In genomic region chr2:156980059-156980458, GRCm38 (mm10) we compare ENCODE assay signal across 27 mouse cellular contexts. TPM values are rescaled to one million over a fixed set of nuclear protein-coding genes. Genes with fewer than 3 reads are reported as not detected.
DNase-seq lines count a peak whose midpoint lies in the region; ATAC-seq and TF ChIP-seq lines count a peak whose summit lies in the region.
"Had no signal": no experiment of that assay in that cellular context is flagged by ENCODE, and none has a peak within 500 bp of the region (broad histone marks: within the 10 kb centered on the region; RNA-seq: fewer than 3 reads in every experiment).

No protein-coding gene starts in this region.

- peak; percentile 4 for DNase-seq in heart, postnatal 0 days (ENCODE audit: low spot score)
- peak; percentile 20 for DNase-seq in CD4-positive, CD25-positive, alpha-beta regulatory T cell, adult 2 months (ENCODE audit: low read depth, low spot score)
- DNase-seq in NIH3T3 (ENCODE audit: low read depth), result peak; percentile 71
- peak; percentile 48 for DNase-seq in limb, embryonic 14.5 days (ENCODE audit: low spot score)
- no peak for DNase-seq in thymus, adult 2 months
- DNase-seq in kidney, postnatal 14 days, result no peak
- DNase-seq: adrenal gland, postnatal 10 days; cerebellum, adult 8-10 months; cerebellum, postnatal 36 days; gastrocnemius, postnatal 36 days; heart, adult 2 months; heart, postnatal 36 days; kidney, adult 11 months; kidney, postnatal 4 days; liver, embryonic 13.5 days; lung, adult 18-20 months; lung, postnatal 10 days; thymus, postnatal 4 days had no signal

- no peak overlapping the region for H3K27ac ChIP-seq in heart, postnatal 0 days (ENCODE audit: low read depth)
- H3K27ac ChIP-seq in heart, embryonic 12.5 days (ENCODE audit: poor library complexity, severe bottlenecking), result no peak overlapping the region
- H3K27ac ChIP-seq in limb, embryonic 14.5 days (replicated peaks; ENCODE audit: low read depth, low read length), result no peak overlapping the region
- H3K27ac ChIP-seq in thymus, adult 2 months (ENCODE audit: control insufficient read depth, insufficient read depth, low read length), result no peak overlapping the region
- H3K27ac ChIP-seq: embryonic facial prominence, embryonic 12.5 days; forebrain, embryonic 13.5 days; heart, adult 2 months; hindbrain, embryonic 13.5 days; kidney, embryonic 15.5 days; limb, embryonic 12.5 days; liver, embryonic 13.5 days; macrophage; midbrain, embryonic 13.5 days had no signal

- 58% methylated on average over 2 of the region's 2 CpGs for WGBS in heart, postnatal 0 days
- WGBS in heart, embryonic 12.5 days, result 59% methylated on average over 2 of the region's 2 CpGs
- 65% methylated on average over 2 of the region's 2 CpGs for WGBS in limb, embryonic 14.5 days
- 69% methylated on average over 2 of the region's 2 CpGs for WGBS in thymus, adult 2 months

- TF ChIP-seq CTCF in heart, postnatal 0 days (IDR thresholded peaks at IDR 0.05; ENCODE audit: low read depth), result no peak
- TF ChIP-seq CTCF in thymus, adult 2 months (IDR thresholded peaks at IDR 0.05; ENCODE audit: borderline replicate concordance, control insufficient read depth, extremely low read depth, insufficient read depth, low read length, poor library complexity), result no peak

- no peaks in the 10 kb centered on the region for H3K27me3 ChIP-seq in heart, postnatal 0 days (ENCODE audit: control insufficient read depth, insufficient read depth, low read length)
- H3K27me3 ChIP-seq in heart, embryonic 12.5 days (replicated peaks), result no peaks in the 10 kb centered on the region
- H3K27me3 ChIP-seq in limb, embryonic 14.5 days (ENCODE audit: control insufficient read depth, insufficient read depth, low read length), result no peaks in the 10 kb centered on the region
- H3K27me3 ChIP-seq in thymus, adult 2 months (ENCODE audit: control insufficient read depth, insufficient read depth, low read length), result no peaks in the 10 kb centered on the region
- H3K27me3 ChIP-seq: embryonic facial prominence, embryonic 12.5 days; forebrain, embryonic 13.5 days; hindbrain, embryonic 13.5 days; kidney, embryonic 15.5 days; limb, embryonic 12.5 days; liver, embryonic 13.5 days; midbrain, embryonic 13.5 days had no signal

- H3K4me1 ChIP-seq in heart, postnatal 0 days (ENCODE audit: control insufficient read depth, insufficient read depth), result peaks cover 19% of the 10 kb centered on the region
- peaks cover 25% of the 10 kb centered on the region for H3K4me1 ChIP-seq in heart, embryonic 12.5 days (replicated peaks)
- H3K4me1 ChIP-seq in limb, embryonic 14.5 days (ENCODE audit: control insufficient read depth, insufficient read depth, low read length), result no peaks in the 10 kb centered on the region
- H3K4me1 ChIP-seq in thymus, adult 2 months (replicated peaks; ENCODE audit: control insufficient read depth, insufficient read depth, low read length), result peaks cover 6% of the 10 kb centered on the region; the same call in 1 of the 2 replicates
- H3K4me1 ChIP-seq: embryonic facial prominence, embryonic 12.5 days; limb, embryonic 12.5 days had no signal

- H3K9ac ChIP-seq in heart, postnatal 0 days (replicated peaks; ENCODE audit: low read depth, low read length), result no peak overlapping the region
- no peak overlapping the region for H3K9ac ChIP-seq in heart, embryonic 12.5 days
- no peak overlapping the region for H3K9ac ChIP-seq in limb, embryonic 14.5 days (ENCODE audit: low read depth, low read length, severe bottlenecking)
- H3K9ac ChIP-seq: embryonic facial prominence, embryonic 12.5 days; forebrain, embryonic 13.5 days; hindbrain, embryonic 13.5 days; kidney, embryonic 15.5 days; limb, embryonic 12.5 days; liver, embryonic 13.5 days; midbrain, embryonic 13.5 days had no signal

- no peak overlapping the region for H3K4me2 ChIP-seq in heart, postnatal 0 days (ENCODE audit: low read depth, low read length)
- no peak overlapping the region for H3K4me2 ChIP-seq in heart, embryonic 12.5 days
- H3K4me2 ChIP-seq in limb, embryonic 14.5 days (replicated peaks; ENCODE audit: low read depth, low read length, severe bottlenecking), result no peak overlapping the region
- H3K4me2 ChIP-seq: embryonic facial prominence, embryonic 12.5 days; forebrain, embryonic 13.5 days; hindbrain, embryonic 13.5 days; kidney, embryonic 15.5 days; limb, embryonic 12.5 days; liver, embryonic 13.5 days; midbrain, embryonic 13.5 days had no signal

- TF ChIP-seq EP300 in heart, postnatal 0 days (IDR thresholded peaks at IDR 0.05; ENCODE audit: low read depth), result no peak

- H3K9me3 ChIP-seq in heart, postnatal 0 days (replicated peaks; ENCODE audit: control insufficient read depth, low read length), result no peaks in the 10 kb centered on the region
- H3K9me3 ChIP-seq in heart, embryonic 12.5 days (replicated peaks), result no peaks in the 10 kb centered on the region
- no peaks in the 10 kb centered on the region for H3K9me3 ChIP-seq in limb, embryonic 14.5 days (ENCODE audit: control insufficient read depth, low read length)
- H3K9me3 ChIP-seq: embryonic facial prominence, embryonic 12.5 days; forebrain, embryonic 13.5 days; hindbrain, embryonic 13.5 days; kidney, embryonic 15.5 days; limb, embryonic 12.5 days; liver, embryonic 13.5 days; midbrain, embryonic 13.5 days had no signal

- no peak for ATAC-seq in heart, postnatal 0 days (ENCODE audit: insufficient read depth, low read depth)
- no peak for ATAC-seq in heart, embryonic 12.5 days (ENCODE audit: insufficient number of reproducible peaks, low FRiP score)
- ATAC-seq in limb, embryonic 14.5 days (ENCODE audit: low FRiP score, low read depth), result no peak
- ATAC-seq: forebrain, embryonic 13.5 days; inflammation-experienced regulatory T-cells, adult 6 months; midbrain, embryonic 13.5 days had no signal

- no peak overlapping the region for H3K4me3 ChIP-seq in heart, postnatal 0 days (ENCODE audit: low read depth, low read length)
- no peak overlapping the region for H3K4me3 ChIP-seq in heart, embryonic 12.5 days
- H3K4me3 ChIP-seq in limb, embryonic 14.5 days (replicated peaks; ENCODE audit: low read length), result no peak overlapping the region
- H3K4me3 ChIP-seq in thymus, adult 2 months (ENCODE audit: control insufficient read depth, insufficient read depth, low read length), result no peak overlapping the region
- H3K4me3 ChIP-seq: embryonic facial prominence, embryonic 12.5 days; forebrain, embryonic 13.5 days; heart, adult 2 months; hindbrain, embryonic 13.5 days; kidney, embryonic 15.5 days; limb, embryonic 12.5 days; liver, embryonic 13.5 days; midbrain, embryonic 13.5 days had no signal

- TF ChIP-seq POLR2A in limb, embryonic 14.5 days (IDR thresholded peaks at IDR 0.05; ENCODE audit: borderline replicate concordance, extremely low read depth, insufficient read depth, insufficient read length), result no peak
- TF ChIP-seq POLR2A in thymus, adult 2 months (IDR thresholded peaks at IDR 0.05; ENCODE audit: control insufficient read depth, extremely low read depth, insufficient read depth, low read length, poor library complexity), result no peak

- H3K36me3 ChIP-seq in heart, postnatal 0 days (replicated peaks; ENCODE audit: control insufficient read depth, insufficient read depth, low read length), result no peaks in the 10 kb centered on the region
- no peaks in the 10 kb centered on the region for H3K36me3 ChIP-seq in heart, embryonic 12.5 days
- H3K36me3 ChIP-seq in limb, embryonic 14.5 days (ENCODE audit: control insufficient read depth, insufficient read depth, low read length), result no peaks in the 10 kb centered on the region
- no peaks in the 10 kb centered on the region for H3K36me3 ChIP-seq in thymus, adult 2 months (ENCODE audit: control insufficient read depth, insufficient read depth, low read length)
- H3K36me3 ChIP-seq: embryonic facial prominence, embryonic 12.5 days; hindbrain, embryonic 13.5 days; kidney, embryonic 15.5 days; limb, embryonic 12.5 days; midbrain, embryonic 13.5 days had no signal

RNA-seq across cellular contexts. Expression of gene Ndrg3, which starts 11.8 kb away (rescaled TPM):
- total RNA-seq in heart, postnatal 0 days (2014; rRNA removed; ENCODE audit: low replicate concordance), result 21.9 and 27.2 TPM in 2 replicates
- 16.2 and 17.1 TPM in 2 replicates for polyA plus RNA-seq in heart, postnatal 0 days (2015; fragmentation: Nextera tagmentation; extraction: Ambion mirVana)
- polyA plus RNA-seq in heart, embryonic 12.5 days (2016; fragmentation: Nextera tagmentation; extraction: Ambion mirVana), result 31.3 and 32.3 TPM in 2 replicates
- 64.6 and 69.7 TPM in 2 replicates for polyA plus RNA-seq in limb, embryonic 14.5 days (2012; rRNA removed)
- 44.1 and 49.8 TPM in 2 replicates for polyA plus RNA-seq in limb, embryonic 14.5 days (2014; fragmentation: Nextera tagmentation; extraction: Ambion mirVana)
- 171 and 197 TPM in 2 replicates for polyA plus RNA-seq in thymus, adult 2 months (2012; rRNA removed)

RNA-seq across cellular contexts. Expression of gene Dsn1, which starts 26.9 kb away (rescaled TPM):
- 28.2 and 47.4 TPM in 2 replicates for total RNA-seq in heart, postnatal 0 days (2014; rRNA removed; ENCODE audit: low replicate concordance)
- polyA plus RNA-seq in heart, postnatal 0 days (2015; fragmentation: Nextera tagmentation; extraction: Ambion mirVana), result 13.8 TPM in 2 replicates
- 39.1 and 41.0 TPM in 2 replicates for polyA plus RNA-seq in heart, embryonic 12.5 days (2016; fragmentation: Nextera tagmentation; extraction: Ambion mirVana)
- polyA plus RNA-seq in limb, embryonic 14.5 days (2012; rRNA removed), result 27.2 and 32.9 TPM in 2 replicates
- 30.2 and 33.5 TPM in 2 replicates for polyA plus RNA-seq in limb, embryonic 14.5 days (2014; fragmentation: Nextera tagmentation; extraction: Ambion mirVana)
- polyA plus RNA-seq in thymus, adult 2 months (2012; rRNA removed), result 11.9 and 12.3 TPM in 2 replicates

Comparison
In these comparisons a context has a peak if more than half of its experiments do, and no peak if none do; other contexts are left out.
1. DNase-seq: peak in heart, postnatal 0 days (single experiment), CD4-positive, CD25-positive, alpha-beta regulatory T cell, adult 2 months (single experiment), NIH3T3 (single experiment) and limb, embryonic 14.5 days (single experiment); none in thymus, adult 2 months (single experiment) and kidney, postnatal 14 days (single experiment).